Mouse (Mus musculus) neural tube, embryonic 11.5 days (tissue): ENCODE measurements at regions not wholly inside any gene's neighbourhood (a gene's known extent, or its start where the extent isn't known, plus 50 kb on each side); places are given as distances from the start of the nearest gene placed in this dataset.

Experiments
- ATAC-seq: fragments of 200-750 bp; cut with Nextera tagmentation; 2 replicates; pipeline ENCODE4 v1.8.0; 2017; ENCODE audit warnings: moderate number of reproducible peaks, mild to moderate bottlenecking, moderate TSS enrichment, moderate library complexity; ENCODE audit not compliant: insufficient read depth, low FRiP score, low TSS enrichment
- DNase-seq: peaks from one replicate; pipeline ENCODE4 v3.0.0-alpha.2; 2015; ENCODE audit warnings: low spot score
- H3K27ac ChIP-seq: fragments of 300-500 bp; sonication (generic); 2 replicates; pipeline ENCODE4 v1.5.1; 2014; ENCODE audit warnings: low read depth, mild to moderate bottlenecking, low read length
- H3K27me3 ChIP-seq: fragments of 300-500 bp; sonication (generic); 2 replicates; pipeline ENCODE4 v1.6.1; 2014; ENCODE audit warnings: mild to moderate bottlenecking, low read length, mixed read lengths; ENCODE audit not compliant: control insufficient read depth, insufficient read depth
- H3K36me3 ChIP-seq: fragments of 300-500 bp; sonication (generic); 2 replicates; pipeline ENCODE4 v1.6.1; 2014; ENCODE audit warnings: mild to moderate bottlenecking, low read length, moderate library complexity, mixed read lengths; ENCODE audit not compliant: control insufficient read depth, insufficient read depth
- H3K4me1 ChIP-seq: fragments of 300-500 bp; sonication (generic); 2 replicates; pipeline ENCODE4 v1.6.1; 2014; ENCODE audit warnings: low read length, mixed read lengths; ENCODE audit not compliant: control insufficient read depth, insufficient read depth
- H3K4me2 ChIP-seq: fragments of 300-500 bp; sonication (generic); 2 replicates; pipeline ENCODE4 v1.6.1; 2014; ENCODE audit warnings: low read depth, mild to moderate bottlenecking, moderate library complexity
- H3K4me3 ChIP-seq: fragments of 300-500 bp; sonication (generic); 2 replicates; pipeline ENCODE4 v1.5.1; 2014; ENCODE audit warnings: low read depth, low read length
- H3K9ac ChIP-seq: fragments of 300-500 bp; sonication (generic); 2 replicates; pipeline ENCODE4 v1.6.1; 2014; ENCODE audit warnings: mild to moderate bottlenecking, low read length
- H3K9me3 ChIP-seq: fragments of 300-500 bp; sonication (generic); 2 replicates; pipeline ENCODE4 v1.6.1; 2016; ENCODE audit warnings: low read length; ENCODE audit not compliant: control insufficient read depth
- WGBS: fragments of 180-500 bp; shearing (Covaris S2); extraction: QIAGEN DNeasy Blood & Tissue Kit; methylation state at CpG from one replicate; pipeline ENCODE4 v1.1.7; 2014; 5-methylcytosine and 5-hydroxymethylcytosine counted together

GRCm38 (mm10) chr8:23567906-23568305 is 1156.7 kb downstream of the Mrps31 start:
- WGBS, result 85% methylated on average over 3 of the region's 3 CpGs
- DNase-seq, result no peak
- Histone ChIP-seq H3K27me3 (no peaks in the 10 kb centered on the region), H3K9me3 (no peaks in the 10 kb centered on the region), H3K36me3 (no peaks in the 10 kb centered on the region), H3K4me2 (no peak overlapping the region), H3K27ac (no peak overlapping the region), H3K4me3 (no peak overlapping the region), H3K9ac (no peak overlapping the region), H3K4me1 (0 out of 2 replicates have a peak, but pooled peaks cover 4% of the 10 kb centered on the region)
- ATAC-seq, result no peak

DNA sequence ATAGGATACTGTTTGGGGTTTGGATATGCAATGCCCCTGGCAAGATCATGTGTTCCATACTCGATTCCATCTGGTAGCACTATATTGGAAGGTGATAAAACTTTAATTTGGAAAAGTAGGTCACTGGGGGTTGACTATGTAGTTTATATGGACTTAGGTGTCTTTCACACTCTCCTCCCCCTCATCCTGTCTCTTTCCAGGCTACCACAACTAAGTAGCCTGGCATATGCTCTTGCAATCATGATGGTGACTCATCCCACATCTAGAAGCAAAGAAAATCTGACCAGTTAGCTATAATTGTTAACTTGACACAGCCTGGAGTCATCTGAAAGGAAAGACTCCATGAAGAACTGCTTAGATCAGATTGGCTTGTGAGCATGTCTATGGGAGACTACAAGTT is 1154.3 kb downstream of the Adam3 start:
- no peak overlapping the region for H3K9ac ChIP-seq
- no peak overlapping the region for H3K4me2 ChIP-seq
- H3K27ac ChIP-seq, result no peak overlapping the region
- H3K36me3 ChIP-seq, result no peaks in the 10 kb centered on the region
- H3K4me1 ChIP-seq, result no peaks in the 10 kb centered on the region
- WGBS, result 74% methylated on average over 1 of the region's 1 CpGs
- H3K4me3 ChIP-seq, result no peak overlapping the region
- ATAC-seq (no peak), DNase-seq (no peak)
- H3K27me3 ChIP-seq, result no peaks in the 10 kb centered on the region
- no peaks in the 10 kb centered on the region for H3K9me3 ChIP-seq

GRCm38 (mm10) chr8:23580106-23580505 is 1145.5 kb downstream of the Adam3 start:
- Histone ChIP-seq H3K4me3 (no peak overlapping the region), H3K36me3 (no peaks in the 10 kb centered on the region), H3K9me3 (no peaks in the 10 kb centered on the region), H3K27ac (no peak overlapping the region), H3K4me2 (no peak overlapping the region), H3K27me3 (no peaks in the 10 kb centered on the region), H3K9ac (no peak overlapping the region), H3K4me1 (no peaks in the 10 kb centered on the region)
- ATAC-seq (no peak), DNase-seq (no peak)
- 87% methylated on average over 4 of the region's 4 CpGs for WGBS

DNA sequence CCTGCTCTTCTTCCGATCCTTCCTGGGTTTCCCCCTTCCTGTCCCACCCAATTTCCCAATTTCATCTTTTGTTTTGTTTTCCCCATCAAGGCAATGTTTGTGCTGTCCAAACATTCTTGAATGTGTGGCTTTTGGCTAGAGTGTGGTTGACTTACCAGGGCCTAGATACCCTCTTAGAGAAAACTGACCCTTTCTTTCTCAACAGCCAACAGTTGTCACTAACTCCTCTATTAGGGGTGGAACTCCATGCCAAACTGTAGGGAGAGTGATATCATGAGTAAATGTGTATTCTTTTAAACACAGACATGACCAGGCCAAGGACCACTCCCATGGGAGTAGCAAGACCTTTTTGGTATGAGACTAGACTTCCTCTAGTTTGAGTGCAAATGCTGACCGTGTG is 1145.0 kb downstream of the Adam3 start:
- ATAC-seq, result no peak
- Histone ChIP-seq H3K4me1 (no peaks in the 10 kb centered on the region), H3K9ac (no peak overlapping the region), H3K27ac (no peak overlapping the region), H3K36me3 (no peaks in the 10 kb centered on the region), H3K9me3 (no peaks in the 10 kb centered on the region), H3K4me3 (no peak overlapping the region), H3K27me3 (no peaks in the 10 kb centered on the region), H3K4me2 (no peak overlapping the region)
- DNase-seq, result no peak
- whole genome bisulfite sequencing, result 88% methylated on average over 2 of the region's 2 CpGs
